In genomic region chr5:43521369-43521768, GRCm38 (mm10) we compare ENCODE assay signal across 20 mouse cellular contexts. TPM values are rescaled to one million over a fixed set of nuclear protein-coding genes. Genes with fewer than 3 reads are reported as not detected.
DNase-seq lines count a peak whose midpoint lies in the region; ATAC-seq and TF ChIP-seq lines count a peak whose summit lies in the region.
"Had no signal": no experiment of that assay in that cellular context is flagged by ENCODE, and none has a peak within 500 bp of the region (broad histone marks: within the 10 kb centered on the region; RNA-seq: fewer than 3 reads in every experiment).

No protein-coding gene starts in this region.

- no peak for TF ChIP-seq CTCF in intestine, postnatal 0 days (IDR thresholded peaks at IDR 0.05; ENCODE audit: low read depth)

- H3K4me1 ChIP-seq in intestine, embryonic 14.5 days (replicated peaks; ENCODE audit: control insufficient read depth, insufficient read depth, low read length): peaks cover 10% of the 10 kb centered on the region
- peaks cover 11% of the 10 kb centered on the region for H3K4me1 ChIP-seq in intestine, postnatal 0 days (replicated peaks; ENCODE audit: control insufficient read depth, insufficient read depth, low read length)
- peaks cover 30% of the 10 kb centered on the region for H3K4me1 ChIP-seq in kidney, embryonic 16.5 days (ENCODE audit: insufficient read depth, low read length)
- H3K4me1 ChIP-seq: forebrain, embryonic 15.5 days; heart, embryonic 15.5 days; hindbrain, embryonic 13.5 days had no signal

- H3K36me3 ChIP-seq in intestine, embryonic 14.5 days (ENCODE audit: control insufficient read depth, insufficient read depth, low read length): no peaks in the 10 kb centered on the region
- no peaks in the 10 kb centered on the region for H3K36me3 ChIP-seq in intestine, postnatal 0 days (ENCODE audit: control insufficient read depth, insufficient read depth)
- H3K36me3 ChIP-seq in kidney, embryonic 16.5 days (ENCODE audit: insufficient read depth, low read length): no peaks in the 10 kb centered on the region
- H3K36me3 ChIP-seq: embryonic facial prominence, embryonic 12.5 days; forebrain, embryonic 15.5 days; heart, embryonic 10.5 days; heart, embryonic 15.5 days; hindbrain, embryonic 13.5 days had no signal

- H3K9me3 ChIP-seq in intestine, embryonic 14.5 days (ENCODE audit: control insufficient read depth, low read length): no peaks in the 10 kb centered on the region
- no peaks in the 10 kb centered on the region for H3K9me3 ChIP-seq in intestine, postnatal 0 days (ENCODE audit: control insufficient read depth)
- H3K9me3 ChIP-seq in kidney, embryonic 16.5 days (ENCODE audit: low read length): no peaks in the 10 kb centered on the region
- H3K9me3 ChIP-seq: embryonic facial prominence, embryonic 12.5 days; forebrain, embryonic 15.5 days; heart, embryonic 10.5 days; heart, embryonic 15.5 days; hindbrain, embryonic 13.5 days had no signal

- DNase-seq in intestine, embryonic 14.5 days (ENCODE audit: low spot score): peak; percentile 36
- no peak for DNase-seq in kidney, adult 9 months
- peak; percentile 31 for DNase-seq in kidney, postnatal 10 days
- DNase-seq in urinary bladder, adult 2 months (ENCODE audit: low spot score): no peak
- no peak for DNase-seq in cerebellum, postnatal 36 days
- DNase-seq: adrenal gland, adult 2 months; adrenal gland, postnatal 36 days; cerebellum, adult 2 months; cerebellum, postnatal 10 days; gastrocnemius, postnatal 36 days; heart, adult 18-20 months; heart, postnatal 14 days had no signal

- no peak overlapping the region for H3K9ac ChIP-seq in intestine, embryonic 14.5 days (ENCODE audit: low read length)
- H3K9ac ChIP-seq in intestine, postnatal 0 days (ENCODE audit: low read depth, low read length): no peak overlapping the region
- H3K9ac ChIP-seq in kidney, embryonic 16.5 days (replicated peaks; ENCODE audit: low read length): no peak overlapping the region
- H3K9ac ChIP-seq: embryonic facial prominence, embryonic 12.5 days; forebrain, embryonic 15.5 days; heart, embryonic 15.5 days; hindbrain, embryonic 13.5 days had no signal

- H3K4me2 ChIP-seq in intestine, embryonic 14.5 days (ENCODE audit: low read length): no peak overlapping the region
- no peak overlapping the region for H3K4me2 ChIP-seq in intestine, postnatal 0 days (replicated peaks; ENCODE audit: low read depth)
- H3K4me2 ChIP-seq in kidney, embryonic 16.5 days (replicated peaks; ENCODE audit: low read depth, low read length): 0 out of 2 replicates have a peak overlapping the region, but pooled peaks have one; percentile 19
- H3K4me2 ChIP-seq: embryonic facial prominence, embryonic 12.5 days; forebrain, embryonic 15.5 days; heart, embryonic 15.5 days; hindbrain, embryonic 13.5 days had no signal

- 53% methylated on average over 7 of the region's 7 CpGs for WGBS in intestine, embryonic 14.5 days
- 67% methylated on average over 7 of the region's 7 CpGs for WGBS in intestine, postnatal 0 days
- WGBS in kidney, embryonic 16.5 days: 25% methylated on average over 7 of the region's 7 CpGs

- no peaks in the 10 kb centered on the region for H3K27me3 ChIP-seq in intestine, embryonic 14.5 days (replicated peaks; ENCODE audit: control insufficient read depth, insufficient read depth, low read length)
- H3K27me3 ChIP-seq in intestine, postnatal 0 days (replicated peaks; ENCODE audit: control insufficient read depth, insufficient read depth, low read length): no peaks in the 10 kb centered on the region
- H3K27me3 ChIP-seq in kidney, embryonic 16.5 days (ENCODE audit: insufficient read depth, low read length): no peaks in the 10 kb centered on the region
- H3K27me3 ChIP-seq: embryonic facial prominence, embryonic 12.5 days; forebrain, embryonic 15.5 days; heart, embryonic 15.5 days; hindbrain, embryonic 13.5 days had no signal

- H3K27ac ChIP-seq in intestine, embryonic 14.5 days (ENCODE audit: low read depth): no peak overlapping the region
- H3K27ac ChIP-seq in intestine, postnatal 0 days (ENCODE audit: low read depth, low read length): no peak overlapping the region
- H3K27ac ChIP-seq in kidney, embryonic 16.5 days (ENCODE audit: low read length): peak overlapping the region; percentile 67; the same call in 1 of the 2 replicates
- H3K27ac ChIP-seq: embryonic facial prominence, embryonic 12.5 days; forebrain, embryonic 15.5 days; heart, embryonic 10.5 days; heart, embryonic 15.5 days; hindbrain, embryonic 13.5 days; hindbrain, postnatal 0 days had no signal

- no peak for ATAC-seq in intestine, embryonic 14.5 days (replicated peaks; ENCODE audit: low FRiP score, low TSS enrichment, low read depth)
- no peak for ATAC-seq in intestine, postnatal 0 days
- ATAC-seq in kidney, embryonic 16.5 days (ENCODE audit: low FRiP score, low TSS enrichment): peak; percentile 47; the same call in 1 of the 2 replicates
- ATAC-seq: forebrain, embryonic 15.5 days; hindbrain, postnatal 0 days had no signal

- no peak overlapping the region for H3K4me3 ChIP-seq in intestine, embryonic 14.5 days (ENCODE audit: low read depth, low read length)
- no peak overlapping the region for H3K4me3 ChIP-seq in intestine, postnatal 0 days (ENCODE audit: low read depth, low read length)
- no peak overlapping the region for H3K4me3 ChIP-seq in kidney, embryonic 16.5 days (ENCODE audit: low read length)
- H3K4me3 ChIP-seq: embryonic facial prominence, embryonic 12.5 days; forebrain, embryonic 15.5 days; heart, embryonic 10.5 days; heart, embryonic 15.5 days; hindbrain, embryonic 13.5 days had no signal

RNA-seq across cellular contexts. Expression of gene C1qtnf7, which starts 6.0 kb away (rescaled TPM):
- polyA plus RNA-seq in intestine, embryonic 14.5 days (2014; fragmentation: Nextera tagmentation; extraction: Ambion mirVana): 6.7 and 6.8 TPM in 2 replicates
- polyA plus RNA-seq in intestine, postnatal 0 days (2015; fragmentation: Nextera tagmentation; extraction: Ambion mirVana): 3.8 and 4.3 TPM in 2 replicates
- 5.4 and 8.5 TPM in 2 replicates for polyA plus RNA-seq in kidney, embryonic 16.5 days (2015; fragmentation: Nextera tagmentation; extraction: Ambion mirVana)
- polyA plus RNA-seq in urinary bladder, adult 2 months (2012; rRNA removed): 31.2 and 32.1 TPM in 2 replicates

Comparison
In these comparisons a context has a peak if more than half of its experiments do, and no peak if none do; other contexts are left out.
1. DNase-seq: peak in intestine, embryonic 14.5 days (single experiment) and kidney, postnatal 10 days (single experiment); none in kidney, adult 9 months (single experiment), urinary bladder, adult 2 months (single experiment) and cerebellum, postnatal 36 days (0 of 2).